In the genomic region with DNA sequence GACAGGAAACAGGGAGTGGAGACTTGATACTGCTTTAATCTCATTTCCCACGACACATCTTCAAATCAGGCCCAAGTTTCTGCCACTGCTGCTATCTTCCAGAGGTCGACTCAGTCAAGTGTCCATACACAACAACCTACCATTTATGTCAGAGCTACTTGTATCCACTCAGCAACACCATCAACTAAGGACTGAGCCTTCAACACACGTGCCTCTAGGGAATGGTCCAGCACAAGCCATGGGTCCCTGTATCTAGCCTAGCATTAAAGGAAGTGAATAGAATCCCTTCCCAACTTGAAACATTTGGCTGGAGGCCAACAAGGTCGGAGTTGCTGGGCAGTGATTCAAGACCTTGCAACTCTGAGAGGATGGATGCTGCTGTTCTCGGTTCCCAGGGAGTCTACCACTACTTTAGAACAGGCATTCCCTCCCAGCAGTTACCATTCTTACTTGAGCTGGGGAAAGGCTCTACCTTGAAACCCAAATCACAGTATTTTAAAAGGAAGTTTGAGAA, we compare ENCODE assay signal across 16 mouse cellular contexts. TPM values are rescaled to one million over a fixed set of nuclear protein-coding genes. Genes with fewer than 3 reads are reported as not detected.
DNase-seq lines count a peak whose midpoint lies in the region; ATAC-seq and TF ChIP-seq lines count a peak whose summit lies in the region.
"Had no signal": no experiment of that assay in that cellular context is flagged by ENCODE, and none has a peak within 500 bp of the region (broad histone marks: within the 10 kb centered on the region; RNA-seq: fewer than 3 reads in every experiment).

No protein-coding gene starts in this region.

- no peaks in the 10 kb centered on the region for H3K36me3 ChIP-seq in kidney, postnatal 0 days (ENCODE audit: insufficient read depth, low read length)
- H3K36me3 ChIP-seq in forebrain, embryonic 16.5 days (ENCODE audit: control insufficient read depth, insufficient read depth), result no peaks in the 10 kb centered on the region
- H3K36me3 ChIP-seq: hindbrain, embryonic 10.5 days; limb, embryonic 12.5 days; neural tube, embryonic 12.5 days had no signal

- DNase-seq in testis, postnatal 10 days (ENCODE audit: low spot score), result peak; percentile 50
- no peak for DNase-seq in testis, postnatal 14 days (ENCODE audit: low spot score)
- peak; percentile 68 to 74 for DNase-seq in adrenal gland, postnatal 36 days
- peak; percentile 29 for DNase-seq in kidney, postnatal 0 days (ENCODE audit: low spot score)
- no peak for DNase-seq in cerebellum, adult 9-10 months
- DNase-seq in urinary bladder, postnatal 4 days (ENCODE audit: low spot score in 2 of 2), result no peak
- DNase-seq: cerebellum, adult 9-11 months; layer of hippocampus, adult 9-11 months; right cerebral cortex, postnatal 14 days had no signal

- no peak overlapping the region for H3K4me3 ChIP-seq in kidney, postnatal 0 days (replicated peaks; ENCODE audit: low read depth, low read length)
- H3K4me3 ChIP-seq in forebrain, embryonic 16.5 days (replicated peaks; ENCODE audit: low read length), result no peak overlapping the region
- H3K4me3 ChIP-seq: hindbrain, embryonic 10.5 days; limb, embryonic 12.5 days; megakaryocyte, embryonic 14.5 days; neural tube, embryonic 12.5 days had no signal

- 47% methylated on average over 5 of the region's 5 CpGs for WGBS in kidney, postnatal 0 days
- 72% methylated on average over 5 of the region's 5 CpGs for WGBS in forebrain, embryonic 16.5 days

- no peak overlapping the region for H3K4me2 ChIP-seq in kidney, postnatal 0 days (ENCODE audit: low read length)
- no peak overlapping the region for H3K4me2 ChIP-seq in forebrain, embryonic 16.5 days (ENCODE audit: low read length)
- H3K4me2 ChIP-seq: limb, embryonic 12.5 days; neural tube, embryonic 12.5 days had no signal

- H3K27me3 ChIP-seq in kidney, postnatal 0 days (ENCODE audit: insufficient read depth, low read length), result no peaks in the 10 kb centered on the region
- H3K27me3 ChIP-seq in forebrain, embryonic 16.5 days (replicated peaks; ENCODE audit: control insufficient read depth, insufficient read depth, low read length), result peaks cover 12% of the 10 kb centered on the region
- H3K27me3 ChIP-seq: limb, embryonic 12.5 days; neural tube, embryonic 12.5 days had no signal

- no peak overlapping the region for H3K9ac ChIP-seq in kidney, postnatal 0 days (ENCODE audit: low read depth, low read length)
- no peak overlapping the region for H3K9ac ChIP-seq in forebrain, embryonic 16.5 days (replicated peaks; ENCODE audit: low read depth, low read length)
- H3K9ac ChIP-seq: limb, embryonic 12.5 days; neural tube, embryonic 12.5 days had no signal

- no peaks in the 10 kb centered on the region for H3K9me3 ChIP-seq in kidney, postnatal 0 days (replicated peaks; ENCODE audit: low read length)
- H3K9me3 ChIP-seq in forebrain, embryonic 16.5 days (ENCODE audit: control insufficient read depth, low read length), result no peaks in the 10 kb centered on the region
- H3K9me3 ChIP-seq: hindbrain, embryonic 10.5 days; limb, embryonic 12.5 days; neural tube, embryonic 12.5 days had no signal

- no peak overlapping the region for H3K27ac ChIP-seq in kidney, postnatal 0 days
- H3K27ac ChIP-seq in forebrain, embryonic 16.5 days (ENCODE audit: low read length), result no peak overlapping the region
- H3K27ac ChIP-seq: hindbrain, embryonic 10.5 days; limb, embryonic 12.5 days; neural tube, embryonic 12.5 days; stomach, postnatal 0 days had no signal

- TF ChIP-seq CTCF in kidney, postnatal 0 days (IDR thresholded peaks at IDR 0.05; ENCODE audit: low read depth), result no peak

- H3K4me1 ChIP-seq in kidney, postnatal 0 days (replicated peaks; ENCODE audit: insufficient read depth, low read length), result peaks cover 5% of the 10 kb centered on the region
- H3K4me1 ChIP-seq in forebrain, embryonic 16.5 days (replicated peaks; ENCODE audit: control insufficient read depth, insufficient read depth, low read length), result peaks cover 14% of the 10 kb centered on the region

- no peak for ATAC-seq in kidney, postnatal 0 days (replicated peaks; ENCODE audit: low FRiP score, low read depth)
- ATAC-seq in forebrain, embryonic 16.5 days, result no peak
- ATAC-seq: activated CD4-positive, CD25-positive, alpha-beta regulatory T cell, adult 4 months had no signal

RNA-seq across cellular contexts. Expression of a gene that starts 2.5 kb away (rescaled TPM):
- 1 to 10 TPM; 4.2 to 7.9 TPM for total RNA-seq in adrenal gland, postnatal 36 days (2021)
- polyA plus RNA-seq in kidney, postnatal 0 days (2015; fragmentation: Nextera tagmentation; extraction: Ambion mirVana), result 6.5 and 7.3 TPM in 2 replicates
- polyA plus RNA-seq in forebrain, embryonic 16.5 days (2015; fragmentation: Nextera tagmentation; extraction: Ambion mirVana), result 1.8 and 3.3 TPM in 2 replicates
- polyA plus RNA-seq: activated CD4-positive, CD25-positive, alpha-beta regulatory T cell, adult 4 months had no signal

Comparison
In these comparisons a context has a peak if more than half of its experiments do, and no peak if none do; other contexts are left out.
1. DNase-seq: peak in testis, postnatal 10 days (single experiment), adrenal gland, postnatal 36 days (2 of 2) and kidney, postnatal 0 days (single experiment); none in testis, postnatal 14 days (single experiment), cerebellum, adult 9-10 months (single experiment) and urinary bladder, postnatal 4 days (0 of 2).